Mouse (Mus musculus): ENCODE measurements at regions not wholly inside any gene's neighbourhood (a gene's known extent, or its start where the extent isn't known, plus 50 kb on each side); places are given as distances from the start of the nearest gene placed in this dataset.
"Not testable (repeated sequence)": the region's sequence is repeated elsewhere in the genome, so short reads cannot be mapped to it uniquely, and the experiment has no call there.

DNA sequence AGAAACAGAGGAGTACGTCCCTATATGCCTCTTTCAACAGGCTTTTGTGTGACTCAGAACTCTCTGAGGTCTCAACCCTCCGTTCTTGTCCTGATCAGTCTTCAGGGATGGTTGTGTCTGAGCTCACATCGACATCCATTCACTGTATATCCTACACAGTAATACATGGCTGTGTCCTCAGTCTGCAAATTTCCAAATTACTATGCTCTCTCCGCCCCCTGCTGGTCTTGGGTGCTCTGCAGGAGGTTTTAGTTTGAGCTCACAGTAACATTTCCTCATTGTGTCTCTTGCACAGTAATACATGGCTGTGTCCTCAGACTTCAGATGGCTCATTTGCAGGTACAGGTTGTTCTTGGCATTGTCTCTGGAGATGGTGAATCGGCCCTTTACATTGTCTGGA is 53.5 kb downstream of the Adam6a start:
- DNase-seq = not testable (repeated sequence)

DNA sequence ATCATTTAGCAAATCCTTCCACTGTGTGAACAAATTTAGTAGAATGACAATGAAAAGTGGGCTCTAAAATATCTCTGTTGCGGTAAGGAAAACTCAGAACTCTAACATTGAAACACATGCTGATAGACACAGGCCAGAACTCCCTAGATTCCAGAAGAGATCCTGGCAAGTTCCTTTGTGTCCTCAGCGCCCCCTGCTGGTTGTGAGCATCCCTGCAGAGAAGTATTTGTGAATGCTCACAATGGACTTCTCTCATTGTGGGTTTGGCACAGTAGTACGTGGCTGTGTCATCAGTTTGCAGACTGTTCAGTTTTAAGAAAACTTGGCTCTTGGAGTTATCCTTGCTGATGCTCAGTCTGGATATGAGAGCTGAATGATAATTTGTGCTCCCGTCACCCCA is 67.2 kb downstream of the Adam6a start:
- DNase-seq = peak; percentile 2

- DNase-seq = not testable (repeated sequence)
Observed at GRCm38 (mm10) chr12:113625221-113625620, 81.5 kb downstream of the Adam6a start.

- not testable (repeated sequence) for DNase-seq
Observed at GRCm38 (mm10) chr12:113630803-113631202, 87.1 kb downstream of the Adam6a start.

All from right cerebral cortex, postnatal 4 days (tissue).